Mouse (Mus musculus) T-cell, adult 2 months (primary cell): ENCODE data around the gene Stbd1.

ENCODE experiments used
- DNase-seq: peaks from one replicate; pipeline ENCODE4 v3.0.0; 2022; ENCODE audit warnings: low spot score

Stbd1 gene

DNA sequence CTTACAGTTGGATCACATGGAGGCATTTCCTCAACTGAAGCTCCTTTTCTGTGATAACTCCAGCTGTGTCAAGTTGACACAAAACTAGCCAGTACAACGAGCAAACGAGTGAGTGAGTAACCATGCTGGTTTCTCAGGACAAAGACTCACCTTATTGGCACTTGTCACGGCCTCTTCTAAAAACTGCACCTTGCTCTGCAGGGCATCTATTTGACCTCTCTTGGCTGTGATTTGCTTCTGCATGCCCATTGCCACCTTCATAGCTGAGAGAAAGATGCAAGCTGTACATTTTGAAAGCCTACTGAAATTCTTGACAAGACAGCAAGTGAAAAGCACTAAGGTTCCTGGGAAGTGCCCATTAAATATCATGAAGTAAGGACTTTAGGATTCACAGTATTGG, 38.0 kb downstream of the Stbd1 start:
- no peak for DNase-seq
